Mouse (Mus musculus) frontal cortex, adult 2 months (tissue): ENCODE data around the gene Eif2d. TPM values are rescaled to one million over a fixed set of nuclear protein-coding genes. Genes with fewer than 3 reads are reported as not detected.

ENCODE experiments used
- DNase-seq, 2 experiments: peaks; one replicate each; pipeline ENCODE4 v3.0.0; 2022; ENCODE audit warnings: low spot score in 1 of 2; ENCODE audit errors: extremely low spot score in 1 of 2
- polyA plus RNA-seq: library from polyadenylated mRNA; depleted of rRNA; stranded (reverse); fragments of >200 nt; gene quantifications from 2 replicates; pipeline ENCODE4 v1.2.3, GENCODE M21; 2012; rRNA removed

The Eif2d gene
- polyA plus RNA-seq, 1 experiment: 54.2 TPM

DNA sequence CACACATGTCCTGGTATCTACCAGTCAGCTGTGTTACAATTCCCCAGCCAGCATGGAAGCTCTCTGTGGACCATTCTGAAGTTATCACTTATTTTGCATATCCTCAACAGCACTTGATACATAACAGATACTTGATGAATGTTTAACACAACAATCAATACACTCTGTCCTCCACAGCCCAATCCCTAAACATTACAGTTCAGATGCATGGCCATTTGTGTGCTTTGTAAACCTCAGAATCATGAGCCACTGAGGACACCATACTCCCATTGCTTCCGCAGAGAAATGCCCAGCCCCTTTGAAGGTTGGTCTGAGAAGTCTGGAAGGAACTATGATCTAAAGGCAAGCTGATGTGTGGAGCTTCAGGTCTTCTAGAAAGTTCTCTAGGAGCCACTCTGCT, 58.7 kb downstream of the Eif2d start:
- no peak for DNase-seq

GRCm38 (mm10) chr1:131212956-131213355, 60.0 kb downstream of the Eif2d start:
- DNase-seq: no peak

DNA sequence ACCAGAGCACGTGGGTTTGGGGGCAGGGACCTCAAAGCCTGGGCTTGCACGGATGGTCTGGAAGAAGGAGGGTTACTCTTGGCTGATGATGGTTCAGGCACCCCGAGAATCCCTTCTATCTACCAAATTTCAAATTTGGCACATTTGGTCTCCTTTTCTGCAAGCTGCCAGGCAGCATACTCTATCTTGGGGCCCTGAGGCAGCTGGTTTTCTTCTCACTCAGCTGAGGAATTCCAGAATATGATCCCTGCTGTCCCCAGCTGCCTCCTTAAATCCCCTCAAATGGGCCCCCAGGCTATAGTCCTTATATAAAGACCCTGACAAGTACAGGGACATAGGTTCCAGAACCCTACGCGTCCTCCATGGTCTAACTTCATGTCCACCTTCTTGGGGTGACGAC, 60.4 kb downstream of the Eif2d start:
- DNase-seq: peak in 1 of 2 experiments; percentile 37

- DNase-seq: no peak
These were observed 66.0 kb downstream of the Eif2d start for GRCm38 (mm10) chr1:131218933-131219332.

GRCm38 (mm10) chr1:131221822-131222590, 69.0 kb downstream of the Eif2d start:
- DNase-seq: no peak

GRCm38 (mm10) chr1:131223345-131223744, 70.4 kb downstream of the Eif2d start:
- no peak for DNase-seq

DNA sequence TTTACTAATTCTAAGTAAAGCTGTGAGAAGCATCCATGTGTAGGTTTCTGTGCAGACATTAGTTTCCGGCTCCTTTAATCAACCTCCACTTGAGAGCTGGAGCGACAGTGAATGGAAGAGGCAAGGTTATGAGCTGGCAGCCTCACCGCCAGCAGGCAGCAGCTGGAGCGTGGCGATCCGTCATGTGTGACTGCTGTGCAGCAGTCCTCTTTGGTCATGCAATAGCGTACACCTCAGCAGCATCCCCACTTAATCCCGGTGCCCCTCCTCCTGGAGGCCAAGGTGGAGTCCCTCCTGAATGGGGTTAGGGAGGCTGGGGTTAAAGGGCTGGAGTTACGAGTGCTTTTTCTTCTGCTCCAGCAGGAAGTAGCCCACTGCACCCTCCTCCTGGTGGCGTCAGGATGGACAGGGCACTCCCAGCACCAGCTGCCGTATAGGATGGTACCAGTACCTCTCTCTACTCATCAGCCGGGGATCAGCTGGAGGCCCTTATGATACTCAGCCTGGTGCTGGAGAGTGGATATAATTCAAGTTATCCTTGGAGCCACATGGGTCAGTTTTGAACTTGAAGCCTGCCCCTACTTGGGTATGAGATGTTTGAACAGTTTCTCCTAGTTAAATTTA, 72.0 kb downstream of the Eif2d start:
- DNase-seq: no peak

GRCm38 (mm10) chr1:131228225-131228624, 75.2 kb downstream of the Eif2d start:
- no peak for DNase-seq

DNA sequence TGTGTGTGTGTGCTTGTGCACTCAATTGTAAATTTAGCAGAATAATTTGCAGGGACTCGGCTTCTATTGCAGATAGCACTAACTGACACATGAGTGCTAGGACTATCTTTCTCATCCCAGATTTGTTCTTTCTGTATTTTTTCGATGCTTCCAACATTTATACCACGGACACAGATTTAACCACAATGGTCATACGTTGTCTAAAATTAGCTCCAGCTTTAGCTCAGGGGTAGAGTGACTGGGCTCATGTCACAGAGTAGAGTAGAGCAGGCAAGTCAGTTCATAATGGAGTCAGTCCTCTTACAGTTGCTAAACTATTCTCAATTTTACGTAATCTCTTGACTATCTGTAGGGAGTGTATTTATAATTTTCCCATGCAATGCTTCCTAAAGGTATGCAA, 75.7 kb downstream of the Eif2d start:
- DNase-seq: no peak

- no peak for DNase-seq
These were observed 80.5 kb downstream of the Eif2d start for GRCm38 (mm10) chr1:131233527-131233926.

DNA sequence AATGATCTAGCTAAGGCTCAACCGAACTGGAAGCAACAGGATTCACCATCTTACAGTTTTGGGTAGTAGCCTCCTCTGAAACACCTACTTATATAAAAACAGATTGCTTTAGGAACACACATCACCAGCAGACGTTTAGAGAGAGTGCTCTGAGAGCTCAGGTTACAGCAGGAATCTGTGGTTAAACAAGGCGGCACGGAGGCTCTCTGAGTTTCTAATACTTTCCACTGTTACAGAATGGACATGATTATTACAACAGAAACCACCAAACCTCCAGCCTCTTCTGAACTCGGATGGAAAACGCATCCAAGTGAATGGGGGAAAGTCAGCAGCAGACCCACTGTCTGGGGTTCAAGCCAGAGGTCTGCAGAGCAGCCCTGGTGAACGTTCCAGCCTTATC, 83.1 kb downstream of the Eif2d start:
- no peak for DNase-seq

Other genes with a start within 250 kb of the Eif2d start
- not detected in 2 replicates for gene Il20, start 241.7 kb upstream of the Eif2d start, polyA plus RNA-seq
- gene Il19, start 213.1 kb upstream of the Eif2d start, polyA plus RNA-seq: not detected in 2 replicates
- gene Il10, start 133.3 kb upstream of the Eif2d start, polyA plus RNA-seq: not detected in 2 replicates
- gene Mapkapk2, start 55.4 kb upstream of the Eif2d start, polyA plus RNA-seq: 27.6 and 28.6 TPM in 2 replicates
- gene Dyrk3, start 14.8 kb upstream of the Eif2d start, polyA plus RNA-seq: 4.9 and 5.0 TPM in 2 replicates
- gene Rassf5, start 92.1 kb downstream of the Eif2d start, polyA plus RNA-seq: 10.3 and 11.9 TPM in 2 replicates
- gene Ikbke, start 126.4 kb downstream of the Eif2d start, polyA plus RNA-seq: 2.2 and 2.8 TPM in 2 replicates